Mouse (Mus musculus): Measurements from ENCODE around the gene Acvr1.

- TF ChIP-seq CTCF (IDR thresholded peaks at IDR 0.05; ENCODE audit: low read depth) (no peak), EP300 (optimal IDR thresholded peaks at IDR 0.05) (no peak)
Observed at GRCm38 (mm10) chr2:58403481-58403880, 163.5 kb downstream of the Acvr1 start.
